Mouse (Mus musculus) embryonic facial prominence, embryonic 14.5 days (tissue): ENCODE data around the gene Ddx11. TPM values are rescaled to one million over a fixed set of nuclear protein-coding genes. Genes with fewer than 3 reads are reported as not detected.
"Not testable (repeated sequence)": the region's sequence is repeated elsewhere in the genome, so short reads cannot be mapped to it uniquely, and the experiment has no call there.

Experiments used
- ATAC-seq: fragments of 200-750 bp; cut with Nextera tagmentation; 2 replicates; pipeline ENCODE4 v1.8.0; 2017; ENCODE audit warnings: low read depth, moderate number of reproducible peaks, moderate TSS enrichment
- DNase-seq: peaks from one replicate; pipeline ENCODE4 v3.0.0-alpha.2; 2015; ENCODE audit warnings: low spot score
- H3K27ac ChIP-seq: fragments of 300-500 bp; sonication (generic); replicated peaks from 2 replicates; pipeline ENCODE4 v1.5.1; 2014; ENCODE audit warnings: low read depth, mild to moderate bottlenecking, low read length, moderate library complexity
- H3K27me3 ChIP-seq: fragments of 300-500 bp; sonication (generic); replicated peaks from 2 replicates; pipeline ENCODE4 v1.6.1; 2014; ENCODE audit warnings: low read length; ENCODE audit not compliant: control insufficient read depth, insufficient read depth
- H3K36me3 ChIP-seq: fragments of 300-500 bp; sonication (generic); 2 replicates; pipeline ENCODE4 v1.6.1; 2014; ENCODE audit warnings: low read length, mixed read lengths; ENCODE audit not compliant: control insufficient read depth, insufficient read depth
- H3K4me1 ChIP-seq: fragments of 300-500 bp; sonication (generic); 2 replicates; pipeline ENCODE4 v1.6.1; 2014; ENCODE audit warnings: antibody characterized with exemption, low read length; ENCODE audit not compliant: control insufficient read depth, insufficient read depth
- H3K4me2 ChIP-seq: fragments of 300-500 bp; sonication (generic); 2 replicates; pipeline ENCODE4 v1.6.1; 2014; ENCODE audit warnings: low read depth, mild to moderate bottlenecking, low read length, moderate library complexity, mixed read lengths
- H3K4me3 ChIP-seq: fragments of 300-500 bp; sonication (generic); 2 replicates; pipeline ENCODE4 v1.5.1; 2014; ENCODE audit warnings: low read depth, mild to moderate bottlenecking, low read length
- H3K9ac ChIP-seq: fragments of 300-500 bp; sonication (generic); 2 replicates; pipeline ENCODE4 v1.6.1; 2014; ENCODE audit warnings: low read depth, mild to moderate bottlenecking, low read length, moderate library complexity, mixed read lengths
- H3K9me3 ChIP-seq: fragments of 300-500 bp; sonication (generic); 2 replicates; pipeline ENCODE4 v1.6.1; 2016; ENCODE audit warnings: low read length; ENCODE audit not compliant: control insufficient read depth
- WGBS: fragments of 180-500 bp; shearing (Covaris S2); extraction: QIAGEN DNeasy Blood & Tissue Kit; methylation state at CpG from one replicate; pipeline ENCODE4 v1.1.7; 2014; 5-methylcytosine and 5-hydroxymethylcytosine counted together
- polyA plus RNA-seq: library from polyadenylated mRNA; unstranded; fragments of >200 nt; fragmentation: Nextera tagmentation; extraction: Ambion mirVana; gene quantifications from 2 replicates; pipeline ENCODE4 v1.2.1, GENCODE M21; 2014

Ddx11 gene
- polyA plus RNA-seq, 1 experiment from 2014 or later, result 11.1 TPM

DNA sequence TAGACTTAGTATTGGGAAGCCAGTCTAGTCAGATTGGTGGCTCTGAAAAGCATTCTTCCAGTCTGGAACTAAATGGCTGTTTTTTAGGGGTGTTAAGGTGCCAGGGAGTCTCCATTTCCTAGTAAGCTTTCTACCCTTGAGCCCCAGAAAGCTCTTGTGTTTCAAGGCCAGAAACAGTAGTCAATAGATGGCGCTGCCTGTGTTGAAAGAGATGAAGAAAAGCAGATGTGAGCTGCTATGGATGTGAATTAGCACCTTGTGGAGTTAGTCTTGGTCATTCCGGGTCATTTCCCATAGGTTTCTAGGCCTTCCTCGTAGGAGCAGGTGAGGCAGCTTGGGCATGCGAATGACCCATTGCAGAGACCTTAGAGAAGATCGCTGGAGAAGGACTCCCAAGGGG, 1.9 kb downstream of the Ddx11 start:
- no peaks in the 10 kb centered on the region for H3K9me3 ChIP-seq
- H3K4me3 ChIP-seq, result no peak overlapping the region
- H3K4me1 ChIP-seq, result peaks cover 8% of the 10 kb centered on the region; the same call in 1 of the 2 replicates
- no peak for ATAC-seq
- no peaks in the 10 kb centered on the region for H3K27me3 ChIP-seq
- H3K36me3 ChIP-seq, result peaks cover 25% of the 10 kb centered on the region
- no peak overlapping the region for H3K9ac ChIP-seq
- H3K27ac ChIP-seq, result no peak overlapping the region
- 63% methylated on average over 5 of the region's 5 CpGs for WGBS
- peak overlapping the region; percentile 84; the same call in 1 of the 2 replicates for H3K4me2 ChIP-seq
- no peak for DNase-seq

DNA sequence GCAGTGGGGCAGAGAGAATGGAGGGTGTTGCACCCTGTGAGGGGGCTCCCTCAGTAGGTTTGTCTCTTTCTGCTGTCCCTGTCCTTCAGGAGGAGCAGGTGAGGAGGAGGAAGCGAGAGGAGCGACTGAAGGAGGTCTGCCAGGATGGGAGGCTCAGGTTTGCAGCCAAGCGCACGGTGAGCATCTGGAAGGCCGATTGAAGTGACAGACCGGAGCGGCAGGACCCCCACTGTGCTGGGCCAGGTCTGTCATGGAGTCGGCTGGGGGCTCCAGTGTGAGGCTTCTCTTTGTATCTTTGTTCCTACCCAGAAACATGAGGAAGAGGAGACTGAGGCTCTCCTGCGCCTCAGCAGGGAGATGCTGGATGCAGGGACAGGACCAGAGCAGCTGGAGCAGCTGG, 7.1 kb downstream of the Ddx11 start:
- Histone ChIP-seq H3K4me2 (no peak overlapping the region), H3K27me3 (no peaks in the 10 kb centered on the region), H3K27ac (no peak overlapping the region), H3K9me3 (peaks cover 15% of the 10 kb centered on the region), H3K4me1 (no peaks in the 10 kb centered on the region), H3K4me3 (no peak overlapping the region), H3K9ac (no peak overlapping the region), H3K36me3 (peaks cover 73% of the 10 kb centered on the region)
- ATAC-seq (no peak), DNase-seq (no peak)
- 92% methylated on average over 9 of the region's 9 CpGs for WGBS

DNA sequence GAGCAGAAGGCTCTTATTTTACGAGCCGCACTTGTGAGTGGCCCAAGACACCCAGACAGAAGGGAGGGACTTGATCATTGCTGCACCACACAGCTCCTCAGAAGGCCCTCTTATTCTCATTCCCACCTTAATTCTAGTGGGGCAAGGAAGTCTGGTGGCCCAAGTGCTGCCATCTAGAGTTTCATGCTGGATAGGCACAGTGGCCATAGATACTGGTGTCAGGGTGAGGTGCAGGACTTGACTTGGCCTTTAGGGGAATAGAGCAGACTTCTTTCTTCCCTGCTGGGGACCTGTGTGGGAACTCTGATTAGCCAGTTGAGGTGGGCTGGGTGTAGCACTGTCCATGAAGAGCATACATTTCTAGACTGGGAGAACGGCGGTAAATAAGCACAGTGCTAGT, 7.9 kb downstream of the Ddx11 start:
- DNase-seq, result no peak
- ATAC-seq, result no peak
- Histone ChIP-seq H3K36me3 (peaks cover 76% of the 10 kb centered on the region), H3K4me3 (no peak overlapping the region), H3K27me3 (no peaks in the 10 kb centered on the region), H3K9me3 (peaks cover 15% of the 10 kb centered on the region), H3K9ac (no peak overlapping the region), H3K4me2 (no peak overlapping the region), H3K27ac (no peak overlapping the region), H3K4me1 (no peaks in the 10 kb centered on the region)
- WGBS, result 98% methylated on average over 4 of the region's 4 CpGs

DNA sequence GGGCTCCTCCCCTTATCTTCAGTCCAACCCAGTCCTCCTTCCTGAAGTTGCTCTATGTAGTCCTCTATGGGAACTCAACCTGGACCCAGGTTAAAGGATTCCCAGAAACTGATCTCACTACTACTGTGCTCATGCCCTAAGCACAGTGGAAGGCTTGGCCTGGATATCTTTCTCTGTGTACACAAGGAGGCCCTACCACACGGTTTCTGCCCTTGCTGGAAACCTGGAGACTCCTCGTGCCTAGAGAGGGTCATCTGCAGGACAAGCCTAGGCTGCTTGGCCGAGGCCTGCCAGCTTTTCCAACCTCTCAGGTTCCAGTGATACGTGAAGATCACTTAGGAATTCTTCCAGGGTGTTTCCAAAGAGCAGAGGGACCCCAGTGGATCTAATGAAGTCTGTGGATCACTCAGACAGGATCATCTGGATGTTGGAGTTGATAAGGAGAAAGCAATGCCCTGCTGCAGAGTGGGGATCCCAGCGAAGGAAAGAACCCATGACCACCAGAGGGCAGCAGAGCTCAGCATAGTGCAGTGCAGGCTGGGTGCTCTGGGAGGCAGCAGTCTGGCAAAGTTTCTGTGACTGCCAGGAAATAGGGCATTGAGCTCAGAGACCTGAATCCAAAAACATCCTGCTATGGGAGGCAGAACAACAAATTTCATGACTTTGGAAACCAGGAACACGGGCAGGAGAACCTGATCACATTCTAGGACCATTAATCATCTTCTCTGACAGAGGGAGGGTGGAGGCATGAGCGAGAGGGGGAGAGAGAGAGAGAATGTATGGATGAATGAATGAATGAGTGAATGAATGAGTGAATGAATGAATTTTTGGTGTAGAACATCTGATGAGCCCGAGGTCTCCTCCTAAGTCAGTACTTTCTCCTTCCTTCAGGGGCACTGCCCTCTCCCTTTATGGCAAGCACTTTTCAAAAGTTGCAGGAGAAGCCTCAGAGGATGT, 29.7 kb downstream of the Ddx11 start:
- H3K9me3 ChIP-seq, H3K27me3 ChIP-seq, H3K4me3 ChIP-seq, H3K4me2 ChIP-seq, H3K27ac ChIP-seq, H3K4me1 ChIP-seq, DNase-seq, H3K9ac ChIP-seq: not testable (repeated sequence)
- peaks cover 44% of the 10 kb centered on the region for H3K36me3 ChIP-seq
- peak; percentile 78 for ATAC-seq
- 82% methylated on average over 5 of the region's 8 CpGs for WGBS

DNA sequence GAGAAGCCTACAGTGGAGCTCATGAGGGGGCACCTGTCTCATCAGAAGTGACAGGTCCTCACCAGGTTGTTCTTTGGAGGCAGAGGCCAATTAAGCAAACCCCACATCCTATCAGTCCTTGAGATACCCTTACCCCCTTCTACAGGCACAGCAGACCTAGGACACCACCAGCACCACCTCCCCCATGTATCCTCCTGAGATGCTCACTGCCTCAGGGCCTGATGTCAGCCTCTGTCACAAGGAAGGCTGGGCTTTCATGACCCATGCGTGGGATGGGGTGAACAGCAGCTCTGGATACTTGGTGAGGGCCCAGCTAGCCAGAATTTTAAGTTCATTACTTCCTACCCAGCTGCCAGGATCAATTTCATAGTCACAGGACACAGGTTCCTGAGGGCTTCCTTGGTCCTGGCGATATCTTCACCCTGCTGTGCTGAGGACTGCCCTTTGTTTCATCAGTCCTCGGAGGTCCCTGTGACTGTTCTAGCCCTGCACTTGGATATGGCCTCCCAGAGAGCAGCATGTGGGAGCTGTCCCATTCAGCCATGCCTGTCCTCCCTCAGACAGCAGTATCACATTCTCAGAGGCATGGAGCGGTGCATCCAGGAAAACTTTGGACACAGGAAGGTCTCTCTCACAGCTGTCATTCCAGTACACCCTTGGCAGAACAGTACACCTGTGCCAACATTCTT, 30.6 kb downstream of the Ddx11 start:
- H3K9me3 ChIP-seq, H3K4me3 ChIP-seq, DNase-seq, ATAC-seq, H3K4me1 ChIP-seq, H3K4me2 ChIP-seq, H3K27ac ChIP-seq, H3K9ac ChIP-seq, H3K27me3 ChIP-seq: not testable (repeated sequence)
- 84% methylated on average over 4 of the region's 4 CpGs for WGBS
- H3K36me3 ChIP-seq, result peaks cover 35% of the 10 kb centered on the region

DNA sequence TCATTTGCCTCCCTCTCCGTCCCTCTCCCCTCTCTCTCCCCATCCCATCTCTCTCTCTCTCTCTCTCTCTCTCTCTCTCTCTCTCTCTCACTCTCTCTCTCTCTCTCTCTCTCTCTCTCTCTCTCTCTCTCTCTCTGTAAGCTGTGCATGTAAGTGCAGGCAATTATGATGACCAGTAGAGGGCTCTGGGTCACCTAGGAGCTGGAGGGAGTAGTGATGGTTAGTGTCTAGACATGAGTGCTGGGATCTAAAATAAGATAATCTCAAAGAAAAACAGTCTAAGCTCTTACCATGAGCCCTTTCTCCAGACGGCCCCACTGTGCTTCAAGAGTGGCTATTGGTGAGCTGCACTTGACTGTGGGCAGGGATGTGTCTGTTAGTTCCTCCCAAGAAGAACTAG, 31.6 kb downstream of the Ddx11 start:
- no peak overlapping the region for H3K4me3 ChIP-seq
- H3K36me3 ChIP-seq, result peaks cover 25% of the 10 kb centered on the region
- DNase-seq, result no peak
- H3K27me3 ChIP-seq, result no peaks in the 10 kb centered on the region
- no peak for ATAC-seq
- no peak overlapping the region for H3K27ac ChIP-seq
- no peak overlapping the region for H3K4me2 ChIP-seq
- H3K9me3 ChIP-seq, result no peaks in the 10 kb centered on the region
- 78% methylated on average over 2 of the region's 2 CpGs for WGBS
- no peak overlapping the region for H3K9ac ChIP-seq
- no peaks in the 10 kb centered on the region for H3K4me1 ChIP-seq

DNA sequence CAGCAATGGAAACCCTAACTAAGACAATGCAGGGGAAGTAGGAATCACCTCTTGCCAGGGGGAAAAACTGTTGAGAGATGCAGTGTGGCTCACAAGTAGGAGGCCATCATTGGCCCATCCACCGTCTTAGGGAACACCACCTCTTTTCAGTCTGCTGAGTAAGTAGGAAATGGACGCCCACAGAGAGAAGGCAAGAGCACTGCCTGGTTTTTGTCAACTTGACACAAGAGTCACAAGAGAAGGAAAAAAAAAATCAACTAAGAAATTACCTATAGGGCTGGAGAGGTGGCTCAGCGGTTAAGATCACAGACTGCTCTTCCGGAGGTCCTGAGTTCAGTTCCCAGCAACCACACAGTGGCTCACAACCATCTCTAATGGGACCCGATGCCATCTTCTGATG, 35.0 kb downstream of the Ddx11 start:
- no peaks in the 10 kb centered on the region for H3K27me3 ChIP-seq
- no peaks in the 10 kb centered on the region for H3K36me3 ChIP-seq
- H3K9me3 ChIP-seq, result no peaks in the 10 kb centered on the region
- H3K9ac ChIP-seq, result no peak overlapping the region
- no peaks in the 10 kb centered on the region for H3K4me1 ChIP-seq
- ATAC-seq (no peak), DNase-seq (no peak)
- H3K27ac ChIP-seq, result no peak overlapping the region
- H3K4me3 ChIP-seq, result no peak overlapping the region
- H3K4me2 ChIP-seq, result no peak overlapping the region
- 83% methylated on average over 5 of the region's 5 CpGs for WGBS

DNA sequence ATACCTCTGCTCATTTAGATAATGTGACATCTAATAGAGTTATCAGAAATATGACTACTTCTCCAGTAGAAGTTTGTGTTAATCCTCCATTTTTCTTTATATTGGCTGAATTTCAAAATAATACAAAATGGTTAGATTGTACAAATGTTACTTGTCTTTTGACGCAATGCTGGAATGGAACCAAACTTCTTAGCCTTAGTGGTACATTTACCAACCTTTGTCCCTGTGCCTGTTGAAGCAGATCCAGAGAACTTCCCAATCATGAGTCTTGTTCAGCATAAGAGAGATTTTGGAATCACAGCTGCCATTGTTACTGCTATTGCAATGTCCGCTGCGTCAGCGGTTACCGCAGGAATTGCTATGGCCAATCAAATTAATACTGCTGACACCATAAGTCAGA, 43.8 kb downstream of the Ddx11 start:
- H3K4me3 ChIP-seq, H3K9me3 ChIP-seq, H3K36me3 ChIP-seq, H3K9ac ChIP-seq, H3K4me1 ChIP-seq, DNase-seq, H3K27me3 ChIP-seq, H3K4me2 ChIP-seq, H3K27ac ChIP-seq, ATAC-seq: not testable (repeated sequence)
- 95% methylated on average over 5 of the region's 5 CpGs for WGBS
